Mouse (Mus musculus): ENCODE data around the gene Galnt2. TPM values are rescaled to one million over a fixed set of nuclear protein-coding genes. Genes with fewer than 3 reads are reported as not detected.

Gene Galnt2
- total RNA-seq, 2 experiments from 2014 or later, result 36.1 to 50.8 TPM

GRCm38 (mm10) chr8:124289481-124290050 lies 58.4 kb downstream of the Galnt2 start:
- no peak for ATAC-seq (replicated peaks; ENCODE audit: poor library complexity)

GRCm38 (mm10) chr8:124290911-124291691 lies 59.9 kb downstream of the Galnt2 start:
- peak; percentile 61 for ATAC-seq (replicated peaks; ENCODE audit: poor library complexity)

- ATAC-seq (replicated peaks; ENCODE audit: poor library complexity), result no peak
Measured at GRCm38 (mm10) chr8:124291693-124292092, 60.5 kb downstream of the Galnt2 start.

GRCm38 (mm10) chr8:124292965-124293364 lies 61.8 kb downstream of the Galnt2 start:
- ATAC-seq (replicated peaks; ENCODE audit: poor library complexity), result no peak

GRCm38 (mm10) chr8:124294425-124294824 lies 63.2 kb downstream of the Galnt2 start:
- ATAC-seq (replicated peaks; ENCODE audit: poor library complexity), result peak; percentile 32

- peak; percentile 27; the same call in 1 of the 2 replicates for ATAC-seq (replicated peaks; ENCODE audit: poor library complexity)
Measured at GRCm38 (mm10) chr8:124294900-124295299, 63.7 kb downstream of the Galnt2 start.

GRCm38 (mm10) chr8:124295357-124295756 lies 64.2 kb downstream of the Galnt2 start:
- ATAC-seq (replicated peaks; ENCODE audit: poor library complexity), result no peak

GRCm38 (mm10) chr8:124301512-124301911 lies 70.3 kb downstream of the Galnt2 start:
- no peak for ATAC-seq (replicated peaks; ENCODE audit: poor library complexity)

- peak; percentile 32 for ATAC-seq (replicated peaks; ENCODE audit: poor library complexity)
Measured at GRCm38 (mm10) chr8:124301935-124302555, 70.9 kb downstream of the Galnt2 start.

GRCm38 (mm10) chr8:124303211-124303902 lies 72.2 kb downstream of the Galnt2 start:
- ATAC-seq (replicated peaks; ENCODE audit: poor library complexity), result no peak

- no peak for ATAC-seq (replicated peaks; ENCODE audit: poor library complexity)
Measured at GRCm38 (mm10) chr8:124304141-124304540, 73.0 kb downstream of the Galnt2 start.

GRCm38 (mm10) chr8:124306574-124306973 lies 75.4 kb downstream of the Galnt2 start:
- peak; percentile 66 for ATAC-seq (replicated peaks; ENCODE audit: poor library complexity)

- no peak for ATAC-seq (replicated peaks; ENCODE audit: poor library complexity)
Measured at GRCm38 (mm10) chr8:124307700-124308099, 76.5 kb downstream of the Galnt2 start.

GRCm38 (mm10) chr8:124310509-124310908 lies 79.3 kb downstream of the Galnt2 start:
- ATAC-seq (replicated peaks; ENCODE audit: poor library complexity), result no peak

GRCm38 (mm10) chr8:124311111-124311510 lies 79.9 kb downstream of the Galnt2 start:
- ATAC-seq (replicated peaks; ENCODE audit: poor library complexity), result no peak

- ATAC-seq (replicated peaks; ENCODE audit: poor library complexity), result no peak
Measured at GRCm38 (mm10) chr8:124311723-124312122, 80.5 kb downstream of the Galnt2 start.

- no peak for ATAC-seq (replicated peaks; ENCODE audit: poor library complexity)
Measured at GRCm38 (mm10) chr8:124312228-124312627, 81.0 kb downstream of the Galnt2 start.

GRCm38 (mm10) chr8:124314803-124315202 lies 83.6 kb downstream of the Galnt2 start:
- no peak for ATAC-seq (replicated peaks; ENCODE audit: poor library complexity)

GRCm38 (mm10) chr8:124316466-124317136 lies 85.4 kb downstream of the Galnt2 start:
- no peak for ATAC-seq (replicated peaks; ENCODE audit: poor library complexity)

- ATAC-seq (replicated peaks; ENCODE audit: poor library complexity), result peak; percentile 60
Measured at GRCm38 (mm10) chr8:124317191-124317682, 86.0 kb downstream of the Galnt2 start.

GRCm38 (mm10) chr8:124317821-124318220 lies 86.6 kb downstream of the Galnt2 start:
- peak; percentile 40 for ATAC-seq (replicated peaks; ENCODE audit: poor library complexity)

All from megakaryocyte progenitor cell, adult 5-6 weeks (primary cell).